Mouse (Mus musculus): ENCODE data around the gene 1700028P14Rik.

GRCm38 (mm10) chr19:23643819-23644218, 8.8 kb downstream of the 1700028P14Rik start:
- no peak for TF ChIP-seq POLR2A (IDR thresholded peaks at IDR 0.05; ENCODE audit: insufficient read length, low read depth)
- no peak for TF ChIP-seq TCF3 (IDR thresholded peaks at IDR 0.05; ENCODE audit: insufficient read length, low read depth)
- no peak for TF ChIP-seq TCF12 (IDR thresholded peaks at IDR 0.05; ENCODE audit: insufficient read depth, poor library complexity, severe bottlenecking)
- no peak for TF ChIP-seq MYOG (IDR thresholded peaks at IDR 0.05; ENCODE audit: control insufficient read depth in 1 of 3, insufficient read depth in 1 of 3, insufficient read length in 2 of 3, low read depth in 2 of 3)

Measured in myocyte (in vitro differentiated cells).